Mouse (Mus musculus): ENCODE data around the gene B4galt4. TPM values are rescaled to one million over a fixed set of nuclear protein-coding genes. Genes with fewer than 3 reads are reported as not detected.

The B4galt4 gene
- polyA plus RNA-seq, 1 experiment = 22.1 TPM

Other genes with a start within 250 kb of the B4galt4 start
- gene Timmdc1, start 219.6 kb upstream of the B4galt4 start, polyA plus RNA-seq (2012; rRNA removed) = 16.4 and 18.1 TPM in 2 replicates
- 50.5 and 51.8 TPM in 2 replicates for gene Poglut1, start 192.0 kb upstream of the B4galt4 start, polyA plus RNA-seq (2012; rRNA removed)
- 39.2 and 45.8 TPM in 2 replicates for gene Tmem39a, start 183.6 kb upstream of the B4galt4 start, polyA plus RNA-seq (2012; rRNA removed)
- gene Arhgap31, start 29.0 kb upstream of the B4galt4 start, polyA plus RNA-seq (2012; rRNA removed) = 12.1 and 12.3 TPM in 2 replicates
- gene Upk1b, start 58.1 kb downstream of the B4galt4 start, polyA plus RNA-seq (2012; rRNA removed) = 1.9 and 2.9 TPM in 2 replicates
- gene 4930435E12Rik, start 86.5 kb downstream of the B4galt4 start, polyA plus RNA-seq (2012; rRNA removed) = not detected in 2 replicates
- gene Igsf11, start 150.4 kb downstream of the B4galt4 start, polyA plus RNA-seq (2012; rRNA removed) = 35.6 and 37.4 TPM in 2 replicates